Comparison of ENCODE assay signal across 20 mouse cellular contexts in the genomic region with DNA sequence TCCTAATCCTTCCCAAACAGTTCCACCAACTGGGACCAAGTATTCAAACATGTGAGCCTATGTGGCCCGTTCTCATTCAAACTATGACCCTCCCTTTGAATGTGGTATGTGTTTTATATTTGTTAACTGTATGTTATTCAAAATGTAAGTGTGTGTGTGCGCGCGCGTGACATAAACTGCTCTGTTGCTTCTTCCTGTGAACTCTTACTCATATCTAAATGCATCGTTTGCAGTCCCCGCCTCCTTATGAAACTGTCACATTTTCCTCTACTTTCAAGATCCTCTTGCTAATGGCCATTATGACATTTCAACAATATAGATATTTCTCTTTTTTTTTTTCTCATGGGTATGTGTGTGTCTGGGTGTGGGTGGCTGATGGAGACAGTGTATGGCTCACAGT.
DNase-seq lines count a peak whose midpoint lies in the region; ATAC-seq and TF ChIP-seq lines count a peak whose summit lies in the region.
"Had no signal": no experiment of that assay in that cellular context is flagged by ENCODE, and none has a peak within 500 bp of the region (broad histone marks: within the 10 kb centered on the region; RNA-seq: fewer than 3 reads in every experiment).

No protein-coding gene starts in this region.

- no peak overlapping the region for H3K9ac ChIP-seq in lung, postnatal 0 days (replicated peaks; ENCODE audit: low read depth)
- H3K9ac ChIP-seq: embryonic facial prominence, embryonic 13.5 days; forebrain, embryonic 12.5 days; heart, embryonic 13.5 days; hindbrain, embryonic 15.5 days had no signal

- no peaks in the 10 kb centered on the region for H3K36me3 ChIP-seq in lung, postnatal 0 days (ENCODE audit: insufficient read depth, low read length)
- no peaks in the 10 kb centered on the region for H3K36me3 ChIP-seq in splenic B cell, adult 2 months (ENCODE audit: control insufficient read depth, insufficient read depth, low read length, poor library complexity, severe bottlenecking)
- H3K36me3 ChIP-seq in midbrain, embryonic 10.5 days, result no peaks in the 10 kb centered on the region
- H3K36me3 ChIP-seq: embryonic facial prominence, embryonic 13.5 days; forebrain, embryonic 12.5 days; heart, embryonic 13.5 days; hindbrain, embryonic 15.5 days had no signal

- no peaks in the 10 kb centered on the region for H3K9me3 ChIP-seq in lung, postnatal 0 days (ENCODE audit: low read length)
- no peaks in the 10 kb centered on the region for H3K9me3 ChIP-seq in midbrain, embryonic 10.5 days (replicated peaks)
- H3K9me3 ChIP-seq: embryonic facial prominence, embryonic 13.5 days; forebrain, embryonic 12.5 days; heart, embryonic 13.5 days; hindbrain, embryonic 15.5 days had no signal

- WGBS in lung, postnatal 0 days, result 89% methylated on average over 7 of the region's 7 CpGs
- 96% methylated on average over 7 of the region's 7 CpGs for WGBS in midbrain, embryonic 10.5 days

- H3K27me3 ChIP-seq in lung, postnatal 0 days (replicated peaks; ENCODE audit: insufficient read depth, low read length), result no peaks in the 10 kb centered on the region
- H3K27me3 ChIP-seq in splenic B cell, adult 2 months (ENCODE audit: control insufficient read depth, insufficient read depth, low read length, poor library complexity, severe bottlenecking), result no peaks in the 10 kb centered on the region
- 0 out of 2 replicates have a peak, but pooled peaks cover 6% of the 10 kb centered on the region for H3K27me3 ChIP-seq in midbrain, embryonic 10.5 days (ENCODE audit: low read depth, poor library complexity, severe bottlenecking)
- H3K27me3 ChIP-seq: embryonic facial prominence, embryonic 13.5 days; heart, embryonic 13.5 days had no signal

- H3K4me1 ChIP-seq in lung, postnatal 0 days (ENCODE audit: insufficient read depth, low read depth, low read length), result no peaks in the 10 kb centered on the region
- peaks cover 14% of the 10 kb centered on the region for H3K4me1 ChIP-seq in midbrain, embryonic 10.5 days

- TF ChIP-seq EP300 in lung, postnatal 0 days (IDR thresholded peaks at IDR 0.05), result no peak

- ATAC-seq in lung, postnatal 0 days, result no peak
- peak; percentile 40 for ATAC-seq in megakaryocyte progenitor cell, adult 5-6 weeks (replicated peaks; ENCODE audit: poor library complexity)
- ATAC-seq: forebrain, embryonic 16.5 days had no signal

- peak; percentile 24 for DNase-seq in lung, postnatal 0 days (ENCODE audit: low spot score)
- no peak for DNase-seq in lung, postnatal 14 days
- peak; percentile 55 to 58 for DNase-seq in B cell, adult 2 months
- DNase-seq in splenic B cell, adult 2 months (ENCODE audit: low read depth, low spot score), result peak; percentile 82
- DNase-seq in adrenal gland, adult 18-20 months (ENCODE audit: low spot score in 2 of 2), result no peak
- DNase-seq in midbrain, embryonic 10.5 days (ENCODE audit: low spot score), result no peak
- DNase-seq: adrenal gland, postnatal 14 days; cerebellum, adult 11-12 months; cerebellum, adult 9-10 months; cerebellum, postnatal 36 days; gastrocnemius, adult 2 months; gastrocnemius, postnatal 25 days; heart, adult 11 months; heart, postnatal 36 days had no signal

- no peak overlapping the region for H3K4me2 ChIP-seq in lung, postnatal 0 days (replicated peaks; ENCODE audit: low read depth, low read length)
- H3K4me2 ChIP-seq: embryonic facial prominence, embryonic 13.5 days; forebrain, embryonic 12.5 days; heart, embryonic 13.5 days; hindbrain, embryonic 15.5 days had no signal

- no peak for TF ChIP-seq CTCF in lung, postnatal 0 days (IDR thresholded peaks at IDR 0.05)

- no peak overlapping the region for H3K4me3 ChIP-seq in lung, postnatal 0 days (ENCODE audit: low read depth, low read length)
- no peak overlapping the region for H3K4me3 ChIP-seq in midbrain, embryonic 10.5 days
- H3K4me3 ChIP-seq: embryonic facial prominence, embryonic 13.5 days; forebrain, embryonic 12.5 days; gastrocnemius, adult 2 months; heart, embryonic 13.5 days; hindbrain, embryonic 15.5 days had no signal

- no peak overlapping the region for H3K27ac ChIP-seq in lung, postnatal 0 days (ENCODE audit: low read length)
- H3K27ac ChIP-seq in midbrain, embryonic 10.5 days (replicated peaks), result no peak overlapping the region
- H3K27ac ChIP-seq: embryonic facial prominence, embryonic 13.5 days; forebrain, embryonic 12.5 days; gastrocnemius, adult 2 months; heart, embryonic 13.5 days; hindbrain, embryonic 15.5 days had no signal

Comparison
In these comparisons a context has a peak if more than half of its experiments do, and no peak if none do; other contexts are left out.
1. DNase-seq: peak in lung, postnatal 0 days (single experiment), B cell, adult 2 months (2 of 2) and splenic B cell, adult 2 months (single experiment); none in lung, postnatal 14 days (single experiment), adrenal gland, adult 18-20 months (0 of 2) and midbrain, embryonic 10.5 days (single experiment).